Comparison of ENCODE assay signal across 10 mouse cellular contexts in the genomic region with DNA sequence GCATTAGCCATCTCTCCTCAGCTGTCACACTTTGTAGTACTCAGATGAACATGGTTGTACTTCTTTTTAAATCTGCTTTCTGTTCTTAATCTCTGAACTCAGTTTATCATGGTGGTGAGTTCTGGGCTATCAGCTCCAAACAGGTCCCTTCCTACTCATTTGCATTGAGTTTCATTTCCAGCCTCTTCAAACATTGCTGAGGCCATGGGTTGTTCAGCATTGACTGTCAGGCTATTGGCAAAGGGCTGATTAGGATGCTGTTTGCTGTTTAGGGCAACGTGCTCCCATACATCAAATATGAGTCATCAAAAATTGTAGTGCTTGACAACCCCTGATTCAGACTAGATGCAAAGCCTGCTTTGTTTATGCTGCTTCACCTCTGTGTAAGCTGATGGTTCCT.
"Had no signal": no experiment of that assay in that cellular context is flagged by ENCODE, and none has a peak within 500 bp of the region (broad histone marks: within the 10 kb centered on the region; RNA-seq: fewer than 3 reads in every experiment).

No protein-coding gene starts in this region.

- H3K27me3 ChIP-seq: limb, embryonic 15.5 days; midbrain, embryonic 15.5 days had no signal

- DNase-seq: kidney, adult 2 months; kidney, postnatal 25 days; lung, adult 18-20 months; right cerebral cortex, postnatal 25 days; thymus, postnatal 36 days had no signal

- H3K9ac ChIP-seq: limb, embryonic 15.5 days; midbrain, embryonic 15.5 days had no signal

- H3K4me3 ChIP-seq: left cerebral cortex, adult 2 months; limb, embryonic 15.5 days; midbrain, embryonic 10.5 days; midbrain, embryonic 15.5 days had no signal

- H3K4me1 ChIP-seq: limb, embryonic 15.5 days; midbrain, embryonic 10.5 days; midbrain, embryonic 15.5 days had no signal

- H3K9me3 ChIP-seq: limb, embryonic 15.5 days; midbrain, embryonic 10.5 days; midbrain, embryonic 15.5 days had no signal

- ATAC-seq: intestine, embryonic 16.5 days; midbrain, embryonic 15.5 days had no signal

- H3K4me2 ChIP-seq: limb, embryonic 15.5 days; midbrain, embryonic 15.5 days had no signal

- H3K36me3 ChIP-seq: midbrain, embryonic 15.5 days had no signal

- H3K27ac ChIP-seq: left cerebral cortex, adult 2 months; limb, embryonic 15.5 days; midbrain, embryonic 10.5 days; midbrain, embryonic 15.5 days had no signal
